12 mouse cellular contexts compared by ENCODE assay signal in the genomic region with DNA sequence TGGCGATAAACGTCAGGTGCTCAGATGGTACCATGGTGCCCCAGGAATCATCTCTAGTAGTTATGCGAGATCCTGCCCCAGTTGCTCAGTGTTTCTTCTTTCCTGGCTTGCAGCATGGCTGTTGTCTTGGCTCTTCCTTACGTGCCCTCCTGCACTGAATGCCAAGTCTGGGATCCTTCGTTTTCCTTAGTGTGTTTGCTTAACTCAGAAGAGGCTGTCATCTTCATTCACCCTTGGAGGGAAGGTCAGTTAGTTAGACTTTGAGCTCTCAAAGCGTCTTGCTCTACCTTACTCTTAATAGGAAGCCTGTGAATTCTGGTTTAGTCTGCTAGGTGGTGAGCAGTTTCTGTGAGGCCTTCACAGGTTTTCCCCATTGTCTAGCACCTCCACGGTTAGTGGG.
"Had no signal": no experiment of that assay in that cellular context is flagged by ENCODE, and none has a peak within 500 bp of the region (broad histone marks: within the 10 kb centered on the region; RNA-seq: fewer than 3 reads in every experiment).

No protein-coding gene starts in this region.

- H3K4me3 ChIP-seq: intestine, embryonic 15.5 days; left cerebral cortex, adult 2 months; liver, embryonic 13.5 days; neural tube, embryonic 12.5 days had no signal

- ATAC-seq: intestine, embryonic 15.5 days had no signal

- H3K9ac ChIP-seq: intestine, embryonic 15.5 days; liver, embryonic 13.5 days; neural tube, embryonic 12.5 days had no signal

- H3K36me3 ChIP-seq: intestine, embryonic 15.5 days; liver, embryonic 13.5 days; neural tube, embryonic 12.5 days had no signal

- H3K4me2 ChIP-seq: intestine, embryonic 15.5 days; liver, embryonic 13.5 days; midbrain, embryonic 11.5 days; neural tube, embryonic 12.5 days had no signal

- H3K9me3 ChIP-seq: intestine, embryonic 15.5 days; liver, embryonic 13.5 days; neural tube, embryonic 12.5 days had no signal

- H3K4me1 ChIP-seq: intestine, embryonic 15.5 days; liver, embryonic 13.5 days; neural tube, embryonic 12.5 days had no signal

- H3K27me3 ChIP-seq: intestine, embryonic 15.5 days; liver, embryonic 13.5 days; neural tube, embryonic 12.5 days had no signal

- DNase-seq: layer of hippocampus, postnatal 36 days; liver, embryonic 13.5 days; lung, adult 2 months; lung, postnatal 14 days; lung, postnatal 4 days; midbrain, embryonic 14.5 days; thymus, adult 18-20 months; thymus, postnatal 36 days had no signal

- H3K27ac ChIP-seq: intestine, embryonic 15.5 days; left cerebral cortex, adult 2 months; liver, embryonic 13.5 days; neural tube, embryonic 12.5 days had no signal
